Mouse (Mus musculus): ENCODE data around the gene Abhd13.

DNA sequence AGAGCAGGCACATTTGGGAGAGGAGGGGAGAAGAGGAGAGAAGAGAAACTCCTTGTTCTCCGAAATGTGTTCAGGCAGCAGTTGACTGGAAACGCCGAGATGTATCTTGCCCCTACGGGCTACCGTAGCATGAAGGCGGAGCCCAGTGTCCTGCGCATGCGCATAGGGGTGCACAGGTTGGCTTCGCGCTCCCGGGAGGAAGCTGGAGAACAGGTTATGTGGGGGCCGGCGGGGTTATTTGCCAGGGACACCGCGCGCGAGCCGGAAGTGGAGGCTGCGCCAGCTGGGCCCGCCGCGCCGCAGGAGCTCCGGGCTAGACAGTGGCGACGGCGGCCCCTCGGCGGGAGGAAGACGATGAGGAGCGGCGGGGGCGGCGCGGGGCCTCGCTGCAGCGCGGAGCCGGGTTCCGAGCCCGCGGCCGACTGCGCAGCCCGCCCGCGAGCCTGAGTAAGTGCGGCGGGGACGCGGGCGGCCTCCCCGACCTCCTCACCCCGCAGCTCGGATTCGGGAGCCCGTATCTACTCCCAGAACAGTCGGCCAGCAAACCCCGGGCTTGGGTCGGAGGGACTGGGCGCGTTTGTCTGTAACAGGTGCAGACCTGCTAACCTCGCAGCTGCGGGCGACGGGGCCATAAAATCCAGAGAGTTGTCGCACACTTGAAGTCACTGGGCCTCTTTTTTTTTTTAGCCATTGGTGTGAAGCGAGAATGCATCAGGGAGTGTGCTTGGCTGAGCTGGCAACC is at the start of gene Abhd13, which contains the start of gene Lig4:
- TF ChIP-seq CTCF (IDR thresholded peaks at IDR 0.05; ENCODE audit: extremely low read depth, insufficient read depth, low read length), result no peak
- TF ChIP-seq POLR2A (IDR thresholded peaks at IDR 0.05; ENCODE audit: extremely low read depth, insufficient read depth, low read length), result peak; percentile 72; the same call in 1 of the 2 replicates

Measured in cortical plate, adult 2 months (tissue).